Mouse (Mus musculus): Measurements from ENCODE around the gene Psmd13. TPM values are rescaled to one million over a fixed set of nuclear protein-coding genes. Genes with fewer than 3 reads are reported as not detected.

The Psmd13 gene
- polyA plus RNA-seq (2012; rRNA removed) = 140 and 147 TPM in 2 replicates

DNA sequence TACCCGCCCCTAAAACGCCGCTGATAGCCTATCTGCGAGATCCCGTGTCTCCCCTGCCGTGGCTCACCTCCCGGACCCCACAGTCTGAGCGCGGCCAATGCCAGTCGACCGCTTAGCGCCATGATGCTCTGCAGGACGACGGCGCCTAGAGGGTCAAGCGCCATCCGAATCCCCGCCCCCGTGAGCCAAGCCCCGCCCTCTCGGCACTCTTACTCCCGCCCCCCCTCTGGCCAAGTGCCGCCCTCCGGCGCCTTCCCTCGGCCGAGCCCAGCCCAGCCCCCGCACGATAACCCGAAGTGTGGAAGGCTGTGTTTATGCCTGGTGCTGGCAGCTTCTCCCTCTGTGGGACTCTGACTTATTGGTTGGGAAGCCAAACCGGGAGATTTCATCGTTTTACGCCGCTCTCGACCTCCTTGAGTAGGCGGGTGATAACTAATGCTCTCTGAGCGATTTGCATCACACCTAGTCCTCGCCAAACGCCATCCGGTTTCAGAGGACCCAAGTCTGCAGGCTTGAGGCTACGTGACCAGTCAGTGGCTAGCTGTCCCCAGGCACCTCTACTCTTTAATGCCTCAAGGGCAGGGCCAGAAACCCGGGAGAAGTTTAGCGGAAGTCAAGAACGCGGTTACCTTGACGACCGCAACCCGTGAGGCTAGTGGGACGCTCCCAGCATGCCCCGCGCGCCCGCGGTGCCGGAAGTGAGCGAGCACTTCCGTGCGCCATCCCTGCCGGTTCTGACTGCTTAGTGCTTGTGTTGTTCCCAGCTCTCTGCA lies at the start of gene Psmd13, which contains the start of gene Sirt3:
Psmd13 (plus strand) TSS at position 273 of the 773 bp plus-strand sequence.
Sirt3 (minus strand) TSS at position 614 of the 773 bp plus-strand sequence.

DNA sequence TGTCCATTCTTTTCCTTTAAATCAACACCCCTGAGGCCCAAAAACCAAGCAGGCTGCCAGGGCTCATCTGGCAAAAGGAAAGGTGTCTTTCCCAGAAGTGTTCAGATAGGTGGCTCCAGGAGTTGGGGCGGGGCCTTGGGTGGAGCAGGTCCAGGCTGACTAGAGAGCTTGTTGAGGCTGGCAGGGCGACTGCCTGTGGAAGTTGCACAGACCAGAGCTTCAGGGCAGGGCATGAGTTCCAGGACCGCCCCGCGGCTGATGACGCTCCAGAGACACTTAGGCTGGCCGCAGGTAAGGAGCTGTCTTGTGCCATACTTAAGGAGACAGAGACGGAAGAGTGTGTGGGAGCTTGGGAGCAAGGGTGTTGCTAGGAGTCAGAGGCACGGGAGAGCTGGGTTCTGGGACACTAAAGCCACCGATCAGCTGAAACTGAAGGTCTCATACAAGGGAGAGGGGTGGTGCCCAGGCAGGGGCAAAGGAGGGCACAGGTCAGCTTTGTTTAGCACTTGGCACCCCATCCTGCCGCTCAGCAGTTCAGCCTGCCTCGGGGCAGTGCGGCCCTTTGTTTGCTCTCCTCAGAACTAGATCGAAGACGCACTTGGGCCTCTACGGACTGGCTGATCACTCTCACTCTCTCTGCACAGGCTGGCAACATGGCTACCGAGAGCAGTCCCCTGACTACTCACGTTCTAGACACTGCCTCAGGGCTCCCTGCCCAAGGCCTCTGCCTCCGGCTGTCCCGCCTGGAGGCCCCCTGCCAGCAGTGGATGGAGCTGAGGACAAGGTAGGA lies 46.6 kb upstream of the Psmd13 start, which contains the start of gene Urah:
Urah (plus strand) TSS at position 51 of the 790 bp plus-strand sequence.

DNA sequence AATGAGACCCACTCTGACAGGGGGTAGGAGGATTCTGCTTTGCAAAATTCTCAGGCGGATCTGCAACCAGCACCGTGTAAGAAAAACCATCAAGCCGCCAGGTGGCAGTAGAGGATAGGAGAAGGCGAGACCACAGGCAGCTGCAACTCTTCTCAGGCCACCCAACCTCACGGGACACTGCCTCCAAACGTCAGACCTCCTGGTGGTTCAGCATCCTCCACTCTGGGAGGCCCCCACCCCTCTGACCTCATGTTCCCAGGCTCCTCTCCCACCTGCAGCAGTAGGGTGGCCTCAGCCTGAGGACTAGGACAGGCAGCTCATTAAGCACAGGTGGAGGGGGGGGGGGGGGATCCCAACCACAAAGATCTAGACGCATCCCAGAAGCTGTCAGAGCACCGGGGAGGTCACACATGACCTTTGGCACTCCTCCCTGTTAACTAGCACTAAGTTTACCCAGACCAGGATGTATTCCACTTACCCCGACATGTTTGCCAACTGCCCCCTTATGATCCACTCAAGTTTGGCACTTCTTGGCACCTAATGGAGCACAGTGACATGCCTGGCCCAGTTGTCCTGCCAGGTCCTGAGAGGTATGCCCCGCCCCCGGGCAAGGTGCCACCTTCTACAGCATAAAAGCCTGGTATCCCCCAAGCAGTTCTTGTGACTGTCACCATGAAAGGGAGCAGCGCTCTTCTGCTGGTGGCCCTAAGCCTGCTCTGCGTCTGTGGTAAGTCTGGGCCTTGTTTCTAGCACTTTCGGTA lies 36.7 kb upstream of the Psmd13 start, which contains the start of gene Scgb1c1:
Scgb1c1 (plus strand) TSS at position 643 of the 761 bp plus-strand sequence.

DNA sequence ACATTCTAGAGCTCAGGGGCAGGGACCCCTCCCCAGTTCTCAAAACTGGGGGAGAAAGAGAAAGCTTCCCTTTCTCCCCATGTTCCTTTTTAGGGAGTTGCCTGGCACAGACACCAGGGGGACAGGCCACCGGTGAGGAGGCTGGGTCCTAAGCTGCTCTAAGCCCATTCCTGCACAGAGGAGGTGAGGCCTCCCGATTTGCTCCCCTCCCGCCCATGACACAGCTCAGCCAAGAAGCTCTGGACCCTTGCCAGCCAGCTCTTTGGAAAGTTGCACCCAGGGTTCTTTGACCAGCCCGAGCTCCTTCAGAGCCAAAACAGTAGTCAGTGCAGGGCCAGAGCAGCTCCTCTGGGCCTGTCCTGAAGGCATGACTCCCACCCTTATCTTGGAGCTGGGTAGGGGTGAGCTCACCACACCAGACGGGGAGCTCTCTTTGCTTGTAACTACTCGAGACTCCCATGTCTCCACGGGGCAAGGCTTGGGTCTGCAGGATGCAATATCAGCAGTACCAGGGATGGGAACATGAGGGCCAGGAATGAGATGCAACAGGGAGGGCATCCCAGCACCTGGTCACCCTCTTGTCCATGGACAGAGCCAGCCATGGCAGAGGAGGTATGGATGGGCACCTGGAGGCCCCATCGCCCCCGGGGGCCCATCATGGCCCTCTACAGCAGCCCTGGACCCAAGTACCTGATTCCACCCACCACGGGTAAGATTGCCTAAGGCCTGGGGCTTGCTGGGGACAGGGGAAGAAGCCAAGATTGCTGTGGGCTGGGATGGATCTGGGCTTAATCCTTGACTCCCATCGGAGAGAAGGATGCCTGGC lies 33.8 kb upstream of the Psmd13 start, which contains the start of gene Odf3:
Odf3 (plus strand) TSS at position 51 of the 826 bp plus-strand sequence.

DNA sequence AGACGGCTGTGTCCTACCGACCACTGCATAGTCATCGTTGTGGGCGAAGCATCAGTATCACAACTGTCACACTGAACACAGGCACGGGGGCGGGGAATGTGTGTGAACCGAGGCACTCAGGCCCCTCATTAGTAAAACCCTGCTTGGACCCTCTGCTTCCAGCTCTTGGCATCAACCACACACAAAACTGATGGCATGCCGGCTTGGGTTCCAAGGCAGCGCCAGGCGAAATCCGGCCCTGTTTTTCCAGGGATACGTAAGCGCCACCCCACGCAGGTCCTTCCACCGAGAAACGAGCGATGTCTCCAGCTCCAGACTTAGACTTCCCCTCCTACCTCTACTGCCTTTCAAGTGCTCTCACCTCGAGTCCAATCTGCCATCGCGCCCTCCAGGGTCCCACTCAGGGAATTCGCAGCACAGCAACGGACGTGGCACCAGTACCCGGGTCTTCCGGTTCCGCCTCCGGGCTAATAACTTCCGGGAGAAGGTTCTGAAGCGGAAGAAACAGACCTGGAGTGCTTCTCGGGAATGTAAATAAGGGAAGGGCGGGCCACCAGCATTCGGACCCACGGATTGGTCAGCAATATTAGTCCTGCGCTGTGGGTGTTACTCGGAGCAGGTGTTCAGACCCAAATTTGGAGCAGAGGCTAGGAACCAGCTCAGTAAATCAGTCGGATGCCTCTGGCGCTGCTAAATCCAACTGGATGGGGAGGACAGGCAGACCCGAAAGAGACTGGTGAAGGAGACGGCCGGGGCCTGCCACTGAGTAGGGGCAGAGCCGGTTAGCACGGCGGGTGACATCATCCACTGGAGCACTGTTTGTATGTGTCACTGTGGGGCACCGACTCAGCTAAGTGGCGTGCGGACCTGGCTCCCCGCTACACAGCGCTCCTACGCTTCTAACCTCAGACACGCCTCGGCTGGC lies 25.6 kb upstream of the Psmd13 start, which contains the start of gene Gm45785:
Gm45785 (minus strand) TSS at position 472 of the 925 bp plus-strand sequence.

DNA sequence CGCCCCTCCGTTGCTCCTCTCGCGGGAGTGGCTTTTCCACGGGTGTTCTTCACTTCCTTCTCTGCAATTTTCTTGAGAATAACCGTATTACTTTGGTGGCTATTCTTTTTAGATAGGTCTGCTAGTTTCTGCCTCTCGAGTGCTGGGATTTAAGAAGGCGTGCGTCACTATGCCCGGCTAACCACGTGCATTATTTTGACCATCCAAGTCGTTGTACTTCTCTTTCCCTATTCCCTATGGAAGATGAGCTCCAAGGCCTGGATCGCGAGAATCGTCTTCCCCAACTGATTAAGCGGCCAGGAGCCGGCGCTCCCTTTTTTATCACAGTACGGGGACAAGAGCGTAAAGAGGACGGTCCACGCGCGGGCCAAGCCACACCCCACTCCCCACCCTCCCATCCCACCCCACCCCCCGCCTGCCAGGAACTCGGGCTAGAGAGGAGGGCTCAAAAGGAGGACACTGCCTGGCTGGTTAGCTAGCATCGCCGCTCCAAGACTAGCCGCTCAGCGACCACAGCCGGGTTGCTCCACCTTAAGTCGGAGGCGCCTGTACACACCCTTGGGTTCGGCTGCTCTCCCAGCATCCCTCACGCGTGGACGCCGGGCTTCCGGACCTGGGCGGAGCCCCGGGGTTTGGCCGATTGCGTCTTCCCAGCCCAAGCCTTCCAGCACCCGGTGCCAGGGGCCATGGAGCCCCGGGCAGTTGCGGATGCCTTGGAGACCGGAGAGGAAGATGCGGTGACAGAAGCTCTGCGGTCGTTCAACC lies 24.8 kb upstream of the Psmd13 start, which contains the start of gene Ric8a:
Ric8a (plus strand) TSS at position 173 of the 765 bp plus-strand sequence.

DNA sequence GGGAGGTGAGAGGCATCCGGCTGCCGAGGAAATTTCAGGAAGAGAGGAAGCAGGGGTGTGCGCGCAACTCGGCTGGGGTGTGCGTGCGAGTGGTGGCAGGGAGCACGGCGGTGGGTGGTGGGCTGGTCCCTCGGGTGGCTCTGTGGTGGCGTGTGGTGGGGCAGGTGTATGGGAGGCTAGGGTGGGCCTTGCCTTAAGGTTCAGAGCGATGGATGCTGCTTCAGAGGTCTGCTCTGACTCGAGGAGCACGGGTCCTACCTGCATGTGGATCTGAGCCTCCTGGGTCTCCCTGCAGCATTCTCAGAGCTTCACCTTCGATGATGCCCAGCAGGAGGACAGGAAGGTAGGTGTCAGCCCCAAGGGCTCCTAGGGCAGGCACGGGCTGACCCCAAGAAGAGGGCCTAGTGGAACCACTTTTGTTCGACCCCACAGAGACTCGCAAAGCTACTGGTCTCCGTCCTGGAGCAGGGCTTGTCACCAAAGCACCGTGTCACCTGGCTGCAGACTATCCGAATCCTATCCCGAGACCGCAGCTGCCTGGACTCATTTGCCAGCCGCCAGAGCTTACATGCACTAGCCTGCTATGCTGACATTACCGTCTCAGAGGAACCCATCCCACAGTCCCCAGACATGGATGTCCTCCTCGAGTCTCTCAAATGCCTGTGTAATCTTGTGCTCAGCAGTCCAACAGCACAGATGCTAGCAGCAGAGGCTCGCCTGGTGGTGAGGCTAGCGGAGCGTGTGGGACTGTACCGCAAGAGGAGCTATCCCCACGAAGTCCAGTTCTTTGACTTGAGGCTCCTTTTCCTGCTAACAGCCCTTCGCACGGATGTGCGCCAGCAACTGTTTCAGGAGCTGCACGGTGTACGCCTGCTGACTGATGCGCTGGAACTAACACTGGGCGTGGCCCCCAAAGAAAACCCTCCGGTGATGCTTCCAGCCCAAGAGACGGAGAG lies 23.9 kb upstream of the Psmd13 start, which contains the start of gene Bet1l:
Bet1l (minus strand) TSS at position 28 of the 956 bp plus-strand sequence.

DNA sequence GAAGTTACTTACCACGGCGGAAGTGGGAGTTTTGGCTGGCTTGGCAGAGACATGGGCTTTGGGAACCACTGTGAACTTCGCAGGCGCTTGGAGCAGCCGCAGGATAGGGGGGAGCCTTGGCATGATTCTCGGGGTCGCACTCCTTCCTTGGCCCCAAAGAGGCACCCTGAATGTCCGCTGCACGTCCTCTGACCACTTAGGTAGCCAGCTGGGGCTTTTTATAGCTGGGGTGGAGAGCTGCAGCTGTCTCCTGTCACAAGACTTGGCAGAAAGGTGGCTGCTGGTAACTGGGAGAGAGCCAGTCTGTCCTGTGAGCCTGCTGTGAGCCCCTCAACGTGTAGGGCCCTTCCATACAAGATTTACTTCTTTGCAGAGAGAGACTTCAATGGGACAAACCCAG lies 18.5 kb downstream of the Psmd13 start, which contains the start of gene Cox8b:
Cox8b (minus strand) TSS at position 227 of the 400 bp plus-strand sequence.

DNA sequence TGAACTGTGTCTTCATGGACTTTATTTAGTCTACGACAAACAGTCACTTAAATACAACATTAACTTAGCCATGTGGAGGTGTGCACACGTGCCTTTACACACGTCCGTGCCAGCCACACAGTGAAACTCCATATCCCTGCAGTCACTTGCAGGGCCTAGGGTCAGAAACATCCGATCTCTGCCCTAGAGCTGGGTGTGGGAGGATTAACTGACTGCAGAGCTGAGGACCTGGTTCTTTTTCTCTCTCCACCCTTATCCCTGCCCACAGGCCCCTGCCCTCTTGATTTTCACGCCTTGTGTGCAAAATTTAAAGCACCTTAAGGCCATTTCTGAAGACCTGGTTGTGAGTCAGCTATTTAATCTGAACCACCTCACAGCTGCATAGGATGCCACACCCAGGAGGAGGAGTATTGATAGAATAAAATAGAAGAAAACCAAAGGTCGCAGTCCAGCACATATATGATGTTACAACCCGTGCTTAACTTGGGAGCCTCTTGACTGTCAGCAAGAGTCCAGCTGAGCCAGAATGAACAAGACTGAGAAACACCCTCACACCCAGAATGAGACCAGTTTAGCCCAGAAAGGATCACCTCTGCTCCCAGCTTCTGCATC lies 38.8 kb downstream of the Psmd13 start, which contains the start of gene Nlrp6:
Nlrp6 (plus strand) TSS at position 485 of the 612 bp plus-strand sequence.

DNA sequence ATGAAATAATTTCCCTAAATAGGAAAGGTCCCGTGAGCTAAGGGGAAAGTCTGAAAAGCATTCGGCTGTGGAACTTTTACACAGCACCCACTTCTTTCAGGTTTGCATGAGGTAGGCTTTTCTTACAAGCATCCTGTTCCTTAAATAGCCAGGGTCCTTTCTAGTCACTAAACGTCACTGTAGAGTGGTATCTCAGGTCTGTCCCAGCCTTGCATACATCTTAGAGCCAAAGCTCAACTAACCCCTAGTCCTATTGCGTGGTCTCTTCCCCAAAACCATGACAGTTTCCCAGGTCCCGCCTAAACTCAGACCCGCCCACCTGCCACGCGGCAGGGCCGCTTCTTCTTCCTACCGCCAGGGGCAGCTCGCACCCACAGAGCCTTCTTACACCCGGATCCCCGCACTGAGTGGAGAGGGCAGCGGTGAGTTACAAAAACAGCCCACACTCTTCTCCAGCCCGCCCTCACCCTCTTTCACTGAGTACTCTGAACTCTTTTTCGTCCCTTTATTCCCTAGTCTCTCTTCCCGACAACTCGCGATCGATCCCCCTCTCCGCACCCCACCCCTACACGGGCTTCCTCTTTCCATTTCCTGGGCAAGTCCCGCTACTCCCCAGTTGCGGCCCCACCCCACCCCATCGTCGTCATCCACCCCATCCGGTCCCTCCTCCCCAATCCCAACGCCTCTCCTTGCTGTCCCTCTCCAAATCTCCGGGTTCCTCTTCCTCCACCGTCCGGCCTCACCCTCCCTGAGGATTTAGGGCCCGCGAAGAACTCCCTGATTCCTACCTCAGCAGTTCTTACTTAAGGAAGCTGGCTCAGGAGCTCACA lies 59.7 kb downstream of the Psmd13 start, which contains the start of gene Pgghg:
Pgghg (plus strand) TSS at position 170 of the 830 bp plus-strand sequence.

Other genes with a start within 250 kb of the Psmd13 start
- not detected in 2 replicates for gene Olfr53, start 235.5 kb upstream of the Psmd13 start, polyA plus RNA-seq (2012; rRNA removed)
- gene Olfr539, start 222.0 kb upstream of the Psmd13 start, polyA plus RNA-seq (2012; rRNA removed) = 0.01 TPM in 2 replicates
- gene Olfr45, start 200.0 kb upstream of the Psmd13 start, polyA plus RNA-seq (2012; rRNA removed) = not detected in 2 replicates
- gene Olfr541, start 184.7 kb upstream of the Psmd13 start, polyA plus RNA-seq (2012; rRNA removed) = not detected in 2 replicates
- not detected in 2 replicates for gene Cyp2e1, start 118.2 kb upstream of the Psmd13 start, polyA plus RNA-seq (2012; rRNA removed)
- gene Syce1, start 94.1 kb upstream of the Psmd13 start, polyA plus RNA-seq (2012; rRNA removed) = 0.26 and 0.66 TPM in 2 replicates
- gene Zfp941, start 59.8 kb upstream of the Psmd13 start, polyA plus RNA-seq (2012; rRNA removed) = 11.1 and 13.3 TPM in 2 replicates
- gene Urah, start 47.0 kb upstream of the Psmd13 start, polyA plus RNA-seq (2012; rRNA removed) = 0.24 and 1.4 TPM in 2 replicates
- 0.25 TPM in 1 of 2 replicates, not detected in the other for gene Scgb1c1, start 36.4 kb upstream of the Psmd13 start, polyA plus RNA-seq (2012; rRNA removed)
- gene Odf3, start 34.2 kb upstream of the Psmd13 start, polyA plus RNA-seq (2012; rRNA removed) = 0.12 and 0.16 TPM in 2 replicates
- gene Gm45785, start 25.6 kb upstream of the Psmd13 start, polyA plus RNA-seq (2012; rRNA removed) = 0.24 and 0.28 TPM in 2 replicates
- gene Ric8a, start 25.0 kb upstream of the Psmd13 start, polyA plus RNA-seq (2012; rRNA removed) = 103 and 106 TPM in 2 replicates
- gene Bet1l, start 24.4 kb upstream of the Psmd13 start, polyA plus RNA-seq (2012; rRNA removed) = 33.4 and 36.0 TPM in 2 replicates
- 57.5 and 62.3 TPM in 2 replicates for gene Sirt3, start 341 bp downstream of the Psmd13 start, polyA plus RNA-seq (2012; rRNA removed)
- gene Cox8b, start 18.5 kb downstream of the Psmd13 start, polyA plus RNA-seq (2012; rRNA removed) = 3.9 TPM in 1 of 2 replicates, not detected in the other
- 0.59 and 0.66 TPM in 2 replicates for gene Nlrp6, start 38.9 kb downstream of the Psmd13 start, polyA plus RNA-seq (2012; rRNA removed)
- gene Pgghg, start 59.4 kb downstream of the Psmd13 start, polyA plus RNA-seq (2012; rRNA removed) = 9.8 and 11.2 TPM in 2 replicates
- gene Ifitm5, start 68.3 kb downstream of the Psmd13 start, polyA plus RNA-seq (2012; rRNA removed) = 0.48 and 7.3 TPM in 2 replicates
- gene Gm45717, start 74.0 kb downstream of the Psmd13 start, polyA plus RNA-seq (2012; rRNA removed) = 0.21 TPM in 1 of 2 replicates, not detected in the other
- 139 and 160 TPM in 2 replicates for gene Ifitm2, start 74.0 kb downstream of the Psmd13 start, polyA plus RNA-seq (2012; rRNA removed)
- gene Ifitm1, start 85.3 kb downstream of the Psmd13 start, polyA plus RNA-seq (2012; rRNA removed) = 33.6 and 57.6 TPM in 2 replicates
- 43.6 and 46.5 TPM in 2 replicates for gene Ifitm3, start 128.8 kb downstream of the Psmd13 start, polyA plus RNA-seq (2012; rRNA removed)
- 0.56 and 0.82 TPM in 2 replicates for gene Ifitm6, start 136.0 kb downstream of the Psmd13 start, polyA plus RNA-seq (2012; rRNA removed)
- not detected in 2 replicates for gene Gm17387, start 147.2 kb downstream of the Psmd13 start, polyA plus RNA-seq (2012; rRNA removed)
- gene B4galnt4, start 179.1 kb downstream of the Psmd13 start, polyA plus RNA-seq (2012; rRNA removed) = 186 and 189 TPM in 2 replicates
- gene Pkp3, start 196.2 kb downstream of the Psmd13 start, polyA plus RNA-seq (2012; rRNA removed) = 0.04 and 1.6 TPM in 2 replicates
- 2.3 and 2.5 TPM in 2 replicates for gene Sigirr, start 218.6 kb downstream of the Psmd13 start, polyA plus RNA-seq (2012; rRNA removed)
- gene Ano9, start 235.8 kb downstream of the Psmd13 start, polyA plus RNA-seq (2012; rRNA removed) = 0.92 and 1.00 TPM in 2 replicates
- gene Ptdss2, start 240.4 kb downstream of the Psmd13 start, polyA plus RNA-seq (2012; rRNA removed) = 57.7 and 58.1 TPM in 2 replicates

Data from central nervous system, embryonic 18 days (tissue).